Mouse (Mus musculus): ENCODE measurements around the gene Alg11. TPM values are rescaled to one million over a fixed set of nuclear protein-coding genes. Genes with fewer than 3 reads are reported as not detected.
A peak's percentile ranks its signal among the peaks of the same experiment; 100 is the strongest.

Gene Alg11
- polyA plus RNA-seq, 1 experiment from 2014 or later, result 35.7 TPM

DNA sequence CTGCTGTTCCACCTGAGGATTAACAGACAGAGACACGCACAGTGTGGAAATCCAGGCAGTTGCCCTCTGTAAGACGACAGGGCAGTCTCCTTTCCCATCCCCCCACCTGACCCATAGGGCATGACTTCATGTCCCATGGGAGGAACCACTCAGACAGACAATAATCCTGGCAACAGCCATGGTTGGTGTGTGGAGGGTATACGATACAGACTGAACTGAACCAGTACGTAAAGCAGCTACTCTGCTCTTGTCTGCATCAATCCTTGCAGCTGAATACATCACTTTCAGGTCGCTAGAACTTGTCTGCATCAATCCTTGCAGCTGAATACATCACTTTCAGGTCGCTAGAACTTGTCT is 20.4 kb upstream of the Alg11 start:
- H3K27me3 ChIP-seq, result 0 out of 2 replicates have a peak, but pooled peaks cover 4% of the 10 kb centered on the region
- ATAC-seq (ENCODE audit: insufficient number of reproducible peaks, low FRiP score, low TSS enrichment, low read depth), result no peak
- H3K4me2 ChIP-seq (replicated peaks), result no peak overlapping the region
- no peaks in the 10 kb centered on the region for H3K9me3 ChIP-seq (replicated peaks)
- 34% methylated on average over 6 of the region's 6 CpGs for WGBS
- H3K4me3 ChIP-seq (replicated peaks), result no peak overlapping the region
- H3K4me1 ChIP-seq, result no peaks in the 10 kb centered on the region
- H3K9ac ChIP-seq, result no peak overlapping the region
- H3K27ac ChIP-seq (replicated peaks), result no peak overlapping the region
- H3K36me3 ChIP-seq, result no peaks in the 10 kb centered on the region

DNA sequence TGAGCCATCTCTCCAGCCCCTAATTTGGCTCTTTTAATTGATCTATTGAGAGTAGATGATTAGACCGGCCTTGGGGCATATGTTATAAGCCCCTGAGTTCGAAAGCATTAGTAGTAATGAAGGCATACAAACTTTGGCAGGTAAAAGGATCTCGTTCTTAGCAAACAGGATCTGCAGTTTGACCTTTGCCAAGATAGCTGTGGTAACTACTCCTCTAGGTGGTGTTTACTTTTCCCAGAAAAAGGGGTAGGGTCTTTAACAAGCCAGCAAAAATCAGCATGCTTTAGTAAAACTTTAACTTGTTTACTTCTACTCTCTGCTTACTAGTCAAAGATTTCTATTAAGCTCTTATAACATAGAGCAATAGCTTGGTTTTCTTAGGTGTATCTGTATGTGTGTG is 18.0 kb upstream of the Alg11 start:
- Histone ChIP-seq H3K4me2 (replicated peaks) (no peak overlapping the region), H3K4me3 (replicated peaks) (no peak overlapping the region), H3K9me3 (replicated peaks) (no peaks in the 10 kb centered on the region), H3K9ac (no peak overlapping the region), H3K27me3 (0 out of 2 replicates have a peak, but pooled peaks cover 4% of the 10 kb centered on the region), H3K36me3 (no peaks in the 10 kb centered on the region), H3K27ac (replicated peaks) (no peak overlapping the region), H3K4me1 (no peaks in the 10 kb centered on the region)
- WGBS, result 77% methylated on average over 3 of the region's 3 CpGs
- ATAC-seq (ENCODE audit: insufficient number of reproducible peaks, low FRiP score, low TSS enrichment, low read depth), result no peak

DNA sequence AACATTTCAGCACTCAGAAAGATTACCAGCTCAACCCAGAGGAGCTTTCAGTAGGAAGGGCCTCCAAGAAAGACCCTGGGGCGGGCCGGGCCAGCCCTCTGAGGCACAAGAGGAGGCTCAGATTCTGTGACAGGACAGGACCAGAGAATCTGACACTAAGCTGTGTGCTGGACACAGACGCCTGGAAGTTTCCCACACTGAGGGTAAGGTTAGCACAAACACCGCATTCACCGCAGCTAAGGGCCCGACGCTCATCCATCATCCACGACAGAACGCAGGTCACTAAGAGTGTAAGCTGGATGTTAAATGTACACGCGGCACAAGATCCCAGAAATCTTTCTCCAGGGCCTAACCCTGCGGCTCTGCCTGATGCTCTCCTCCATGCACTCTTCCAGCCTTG is 16.8 kb upstream of the Alg11 start:
- H3K27ac ChIP-seq (replicated peaks), result no peak overlapping the region
- no peak overlapping the region for H3K4me2 ChIP-seq (replicated peaks)
- no peaks in the 10 kb centered on the region for H3K9me3 ChIP-seq (replicated peaks)
- H3K36me3 ChIP-seq, result no peaks in the 10 kb centered on the region
- H3K27me3 ChIP-seq, result 0 out of 2 replicates have a peak, but pooled peaks cover 4% of the 10 kb centered on the region
- no peak overlapping the region for H3K9ac ChIP-seq
- WGBS, result 57% methylated on average over 12 of the region's 12 CpGs
- no peak for ATAC-seq (ENCODE audit: insufficient number of reproducible peaks, low FRiP score, low TSS enrichment, low read depth)
- no peaks in the 10 kb centered on the region for H3K4me1 ChIP-seq
- no peak overlapping the region for H3K4me3 ChIP-seq (replicated peaks)

DNA sequence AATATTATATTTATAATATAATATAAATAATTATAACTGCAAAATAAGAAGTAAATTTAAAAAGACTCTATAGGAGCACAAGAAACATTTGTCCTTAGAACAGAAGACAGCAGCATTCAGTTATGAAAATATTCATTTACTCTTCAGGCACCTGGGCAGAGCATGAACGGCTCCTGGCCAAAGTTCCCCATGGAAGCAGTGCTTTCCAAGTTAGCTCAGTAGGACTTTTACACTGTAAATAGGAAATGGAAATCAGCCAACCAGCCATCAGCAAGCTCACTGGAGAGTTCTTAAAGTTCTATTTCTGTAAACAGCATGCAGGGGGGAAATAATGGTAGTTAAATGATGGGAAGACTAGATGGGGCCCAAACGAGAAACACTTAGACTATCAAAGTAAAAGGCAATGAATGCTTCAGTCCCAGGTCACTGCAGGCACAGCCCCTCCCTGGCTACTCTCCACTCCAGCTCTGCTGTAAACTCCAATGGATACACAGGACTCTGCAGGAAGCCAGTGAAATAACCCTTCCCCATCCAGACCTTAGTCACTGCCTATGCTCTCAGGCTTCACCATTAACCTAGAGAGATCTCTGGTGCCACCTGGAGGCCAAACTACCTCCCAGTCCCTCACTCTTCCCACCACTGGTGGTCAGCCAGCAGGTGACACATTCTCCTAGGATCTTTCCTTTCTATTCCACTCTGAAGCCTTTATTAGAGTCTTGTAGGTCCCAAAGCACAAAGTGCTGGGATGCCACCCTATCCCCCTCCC is 12.6 kb upstream of the Alg11 start:
- no peaks in the 10 kb centered on the region for H3K9me3 ChIP-seq (replicated peaks)
- H3K27me3 ChIP-seq, result no peaks in the 10 kb centered on the region
- H3K4me1 ChIP-seq, result no peaks in the 10 kb centered on the region
- no peaks in the 10 kb centered on the region for H3K36me3 ChIP-seq
- no peak for ATAC-seq (ENCODE audit: insufficient number of reproducible peaks, low FRiP score, low TSS enrichment, low read depth)
- no peak overlapping the region for H3K9ac ChIP-seq
- H3K4me2 ChIP-seq (replicated peaks), result no peak overlapping the region
- no peak overlapping the region for H3K27ac ChIP-seq (replicated peaks)
- WGBS, result 66% methylated on average over 2 of the region's 2 CpGs
- no peak overlapping the region for H3K4me3 ChIP-seq (replicated peaks)

DNA sequence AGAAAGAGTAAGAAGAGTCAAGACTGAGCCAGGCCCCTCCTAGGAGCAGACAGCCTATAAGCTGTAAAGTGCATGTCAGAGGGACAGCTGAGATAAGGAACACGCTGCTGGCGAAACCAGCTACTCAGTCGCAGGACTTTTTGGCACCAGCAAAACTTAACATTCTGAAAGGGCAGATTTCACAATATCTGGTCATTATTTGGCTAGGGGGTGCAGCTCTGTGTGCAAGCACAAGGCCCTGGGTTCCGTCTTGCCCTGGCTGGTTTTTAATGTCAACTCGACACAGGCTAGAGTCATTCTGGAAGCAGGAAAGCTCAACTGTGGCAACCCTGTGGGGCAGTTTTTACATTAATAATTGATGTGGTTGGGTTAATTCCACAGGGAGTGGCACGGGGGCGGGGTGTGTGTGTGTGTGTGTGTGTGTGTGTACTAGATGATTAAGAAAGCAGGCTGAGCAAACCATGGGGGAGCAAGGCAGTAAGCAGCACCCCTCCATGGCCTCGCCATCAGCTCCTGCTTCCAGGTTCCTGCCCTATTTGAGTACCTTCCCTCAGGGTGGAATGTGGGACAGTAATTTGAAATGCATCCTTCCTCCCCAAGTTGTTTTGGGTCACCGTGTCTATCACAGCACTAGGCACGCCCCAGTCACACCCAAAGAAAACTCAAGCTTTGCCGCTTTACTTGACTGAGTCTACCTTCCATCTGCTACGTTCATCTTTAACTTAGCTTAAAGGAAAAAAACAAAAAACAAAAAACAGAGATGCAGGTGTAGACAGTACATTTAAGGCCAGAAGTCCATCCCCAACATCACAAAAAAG is 5.6 kb upstream of the Alg11 start:
- Histone ChIP-seq H3K36me3 (no peaks in the 10 kb centered on the region), H3K9ac (no peak overlapping the region), H3K9me3 (replicated peaks) (no peaks in the 10 kb centered on the region), H3K27ac (replicated peaks) (no peak overlapping the region), H3K4me2 (replicated peaks) (no peak overlapping the region), H3K4me1 (peaks cover 5% of the 10 kb centered on the region), H3K4me3 (replicated peaks) (no peak overlapping the region), H3K27me3 (peaks cover 26% of the 10 kb centered on the region)
- 78% methylated on average over 12 of the region's 12 CpGs for WGBS
- ATAC-seq (ENCODE audit: insufficient number of reproducible peaks, low FRiP score, low TSS enrichment, low read depth), result no peak

DNA sequence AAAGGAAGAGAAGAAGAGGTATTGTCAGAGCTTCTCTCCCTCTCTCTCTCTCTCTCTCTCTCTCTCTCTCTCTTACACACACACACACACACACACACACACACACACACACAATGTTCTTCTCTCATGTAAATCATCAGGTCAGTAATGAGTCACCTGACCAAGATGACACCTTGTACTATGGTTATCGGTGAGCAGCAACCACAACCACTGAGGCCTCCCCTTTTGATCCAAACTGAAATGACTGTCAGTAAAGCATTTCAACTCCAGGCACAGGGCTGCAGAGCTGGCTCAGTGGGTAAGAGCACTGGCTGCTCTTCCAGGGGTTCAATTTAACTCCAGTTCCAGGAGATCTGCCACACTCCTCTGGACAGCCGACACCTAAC is 5.0 kb upstream of the Alg11 start:
- Histone ChIP-seq H3K27ac (replicated peaks) (no peak overlapping the region), H3K9ac (no peak overlapping the region), H3K9me3 (replicated peaks) (no peaks in the 10 kb centered on the region), H3K4me2 (replicated peaks) (no peak overlapping the region), H3K4me3 (replicated peaks) (no peak overlapping the region), H3K4me1 (peaks cover 5% of the 10 kb centered on the region), H3K27me3 (peaks cover 30% of the 10 kb centered on the region), H3K36me3 (no peaks in the 10 kb centered on the region)
- WGBS, result 85% methylated on average over 2 of the region's 2 CpGs
- no peak for ATAC-seq (ENCODE audit: insufficient number of reproducible peaks, low FRiP score, low TSS enrichment, low read depth)

DNA sequence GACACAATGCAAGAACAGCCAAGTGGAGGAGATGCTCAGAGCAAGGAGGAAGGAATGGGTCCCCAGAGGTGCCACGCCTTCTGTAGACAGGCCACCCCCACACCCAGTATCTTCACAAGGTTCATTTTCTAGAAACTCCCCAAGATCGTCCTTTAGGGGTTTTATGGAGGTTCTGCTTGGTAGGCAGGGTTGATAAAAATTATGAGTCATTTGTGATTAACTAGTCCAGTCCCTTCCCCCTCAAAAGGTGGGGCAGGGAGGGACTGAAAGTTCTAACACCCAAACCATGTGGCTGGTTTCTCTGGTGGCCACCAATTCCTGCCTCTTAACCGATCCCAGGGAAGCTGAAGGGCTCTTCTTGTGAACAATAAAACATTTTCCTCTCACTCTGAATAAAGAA is 3.7 kb upstream of the Alg11 start:
- Histone ChIP-seq H3K9me3 (replicated peaks) (no peaks in the 10 kb centered on the region), H3K27me3 (peaks cover 30% of the 10 kb centered on the region), H3K4me2 (replicated peaks) (no peak overlapping the region), H3K36me3 (no peaks in the 10 kb centered on the region), H3K4me3 (replicated peaks) (no peak overlapping the region), H3K9ac (no peak overlapping the region), H3K27ac (replicated peaks) (no peak overlapping the region), H3K4me1 (peaks cover 10% of the 10 kb centered on the region)
- ATAC-seq (ENCODE audit: insufficient number of reproducible peaks, low FRiP score, low TSS enrichment, low read depth), result no peak
- 60% methylated on average over 3 of the region's 3 CpGs for WGBS

DNA sequence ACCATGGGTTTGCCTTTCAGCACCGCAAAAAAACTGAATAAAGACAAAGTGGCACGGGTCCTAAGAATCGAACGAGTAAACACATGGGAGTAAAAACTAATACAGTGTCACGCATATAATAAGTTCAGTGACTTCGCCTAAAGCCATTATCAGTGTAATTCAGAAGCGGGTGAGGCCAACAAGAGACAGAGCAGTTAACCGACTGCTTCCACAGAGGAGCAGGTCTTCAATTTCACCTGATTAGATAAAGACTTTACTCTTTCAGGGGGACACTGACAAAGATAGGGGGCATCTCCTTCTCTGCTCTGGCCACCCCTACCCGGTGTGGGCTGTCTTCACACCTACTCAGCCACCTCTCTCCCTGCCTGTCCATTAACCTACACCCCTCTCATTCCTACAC is 2.2 kb upstream of the Alg11 start:
- Histone ChIP-seq H3K4me1 (peaks cover 10% of the 10 kb centered on the region), H3K4me3 (replicated peaks) (no peak overlapping the region), H3K27me3 (peaks cover 30% of the 10 kb centered on the region), H3K9ac (no peak overlapping the region), H3K9me3 (replicated peaks) (no peaks in the 10 kb centered on the region), H3K36me3 (peaks cover 9% of the 10 kb centered on the region), H3K27ac (replicated peaks) (no peak overlapping the region), H3K4me2 (replicated peaks) (no peak overlapping the region)
- ATAC-seq (ENCODE audit: insufficient number of reproducible peaks, low FRiP score, low TSS enrichment, low read depth), result no peak
- WGBS, result 73% methylated on average over 9 of the region's 9 CpGs

DNA sequence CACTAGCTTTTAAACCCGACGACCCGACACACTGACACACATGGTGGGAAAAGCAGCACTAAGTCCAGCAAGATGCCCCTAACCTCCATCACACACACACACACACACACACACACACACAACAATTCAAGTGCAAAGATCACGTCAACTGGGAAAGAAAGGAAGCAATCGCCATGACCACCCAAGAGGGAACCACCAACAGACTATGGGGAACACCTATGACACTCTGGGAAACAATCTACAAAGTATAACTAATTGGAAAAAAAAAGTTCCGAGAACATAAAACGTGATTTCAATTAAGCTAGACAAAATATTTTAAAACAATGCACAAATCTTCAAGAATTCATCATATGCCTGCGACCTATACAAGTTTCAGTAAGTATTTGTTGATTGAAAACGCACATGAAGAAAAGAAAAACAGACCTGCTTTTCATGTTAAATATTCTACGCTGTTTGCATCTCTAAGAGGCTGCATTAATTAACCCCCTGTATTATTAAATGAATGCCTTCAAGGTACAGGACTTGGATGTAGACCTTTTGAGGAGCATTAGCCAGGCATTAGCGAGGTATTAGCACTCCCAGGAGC is 1.3 kb upstream of the Alg11 start:
- H3K27me3 ChIP-seq, result peaks cover 30% of the 10 kb centered on the region
- H3K9me3 ChIP-seq (replicated peaks), result no peaks in the 10 kb centered on the region
- H3K36me3 ChIP-seq, result peaks cover 9% of the 10 kb centered on the region
- 39% methylated on average over 11 of the region's 11 CpGs for WGBS
- H3K9ac ChIP-seq, result no peak overlapping the region
- peaks cover 10% of the 10 kb centered on the region for H3K4me1 ChIP-seq
- no peak for ATAC-seq (ENCODE audit: insufficient number of reproducible peaks, low FRiP score, low TSS enrichment, low read depth)
- H3K4me3 ChIP-seq (replicated peaks), result peak overlapping the region; percentile 75
- no peak overlapping the region for H3K27ac ChIP-seq (replicated peaks)
- peak overlapping the region; percentile 98 for H3K4me2 ChIP-seq (replicated peaks)

DNA sequence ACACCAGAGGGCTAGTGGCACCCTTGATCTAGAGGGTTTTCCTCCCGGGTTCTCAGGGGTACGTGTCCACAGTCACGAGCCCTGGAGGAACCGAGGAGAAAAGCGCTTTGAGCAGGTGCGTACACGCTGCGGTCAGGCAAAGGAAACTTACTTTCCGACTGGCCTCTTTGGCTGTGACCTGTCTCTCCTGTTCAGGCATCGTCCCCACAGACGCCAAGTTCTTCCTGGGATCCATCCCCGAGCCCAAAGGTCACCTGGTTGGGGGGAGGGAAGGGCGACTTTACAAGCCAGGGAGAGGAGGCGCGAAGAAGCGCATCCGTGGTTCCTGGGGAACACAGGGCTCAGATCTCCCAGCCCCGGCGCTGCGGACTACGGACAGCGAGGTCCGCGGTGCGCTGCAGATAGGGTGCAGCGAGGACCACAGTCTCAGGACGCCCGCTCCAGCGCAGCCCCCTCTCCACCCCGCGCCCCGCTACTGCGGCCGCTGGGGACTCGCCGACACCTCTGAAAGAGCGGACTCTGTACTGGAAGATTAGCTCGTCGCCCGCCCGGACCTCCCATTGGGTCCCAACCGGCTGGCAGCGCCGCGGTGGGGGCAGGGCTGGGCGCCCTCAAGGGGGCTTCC is 588 bp upstream of the Alg11 start, which contains the start of gene Atp7b:
Gene Atp7b (minus strand): TSS at position 485 of the 625 bp plus-strand sequence.
- under 1% methylated on average over 45 of the region's 46 CpGs for WGBS

DNA sequence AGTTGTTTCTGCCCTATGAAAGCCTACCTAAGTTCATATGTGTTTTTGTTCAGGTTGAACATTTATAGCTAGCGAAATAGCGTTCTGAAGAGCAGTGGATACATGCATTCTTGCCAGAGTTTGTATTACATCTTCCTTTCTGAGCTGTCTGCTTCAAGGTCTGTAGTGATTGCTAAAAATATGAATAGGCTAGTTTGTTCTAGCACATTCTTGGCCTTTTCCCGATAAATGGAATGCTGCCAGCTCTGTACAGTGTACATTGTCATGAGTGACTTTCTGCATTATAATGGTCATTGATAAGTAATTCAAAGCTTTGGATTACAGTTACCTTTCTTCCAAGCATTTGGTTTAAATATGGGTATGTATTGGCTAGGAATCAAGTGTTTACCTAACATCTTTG is 605 bp downstream of the Alg11 start:
- Histone ChIP-seq H3K4me3 (replicated peaks) (peak overlapping the region; percentile 75), H3K27me3 (peaks cover 30% of the 10 kb centered on the region), H3K4me2 (replicated peaks) (peak overlapping the region; percentile 98), H3K4me1 (peaks cover 10% of the 10 kb centered on the region), H3K27ac (replicated peaks) (no peak overlapping the region), H3K36me3 (peaks cover 26% of the 10 kb centered on the region), H3K9ac (peak overlapping the region; percentile 1; the same call in 1 of the 2 replicates), H3K9me3 (replicated peaks) (no peaks in the 10 kb centered on the region)
- WGBS, result 4% methylated on average over 3 of the region's 3 CpGs
- no peak for ATAC-seq (ENCODE audit: insufficient number of reproducible peaks, low FRiP score, low TSS enrichment, low read depth)

More for the DNA sequence above, 588 bp upstream of the Alg11 start, which contains the start of gene Atp7b:
- H3K9ac ChIP-seq, result peak within 1 kb of the TSS; percentile 60
- peaks cover 10% of the 10 kb centered on the region for H3K4me1 ChIP-seq
- peak within 1 kb of the TSS; percentile 75 for H3K4me3 ChIP-seq (replicated peaks)
- H3K27me3 ChIP-seq, result peaks cover 30% of the 10 kb centered on the region
- ATAC-seq (ENCODE audit: insufficient number of reproducible peaks, low FRiP score, low TSS enrichment, low read depth), result peak; percentile 81
- no peaks in the 10 kb centered on the region for H3K9me3 ChIP-seq (replicated peaks)
- peak within 1 kb of the TSS; percentile 98 for H3K4me2 ChIP-seq (replicated peaks)
- H3K36me3 ChIP-seq, result peaks cover 14% of the 10 kb centered on the region
- no peak within 1 kb of the TSS for H3K27ac ChIP-seq (replicated peaks)
